Mouse (Mus musculus) megakaryocyte, adult 5-6 weeks (primary cell): ENCODE results near the gene 3110009E18Rik. TPM values are rescaled to one million over a fixed set of nuclear protein-coding genes. Genes with fewer than 3 reads are reported as not detected.

Experiments
- ATAC-seq: 2 replicates; pipeline ENCODE4 v1.8.0; 2016; ENCODE audit warnings: mild to moderate bottlenecking, inconsistent platforms; ENCODE audit not compliant: poor library complexity, severe bottlenecking
- total RNA-seq, 2 experiments: library from RNA; stranded (forward) in 1 of 2; stranded (reverse) in 1 of 2; fragments of 153-499, 151-499 nt in 1 of 2; fragments of 221-1000, 200-1000 nt in 1 of 2; gene quantifications; 2 replicates each; pipeline versions ENCODE4 v1.2.3 to v1.2.4; 2015 to 2017

The 3110009E18Rik gene
- total RNA-seq, 2 experiments from 2014 or later, result 10.8 to 11.7 TPM

DNA sequence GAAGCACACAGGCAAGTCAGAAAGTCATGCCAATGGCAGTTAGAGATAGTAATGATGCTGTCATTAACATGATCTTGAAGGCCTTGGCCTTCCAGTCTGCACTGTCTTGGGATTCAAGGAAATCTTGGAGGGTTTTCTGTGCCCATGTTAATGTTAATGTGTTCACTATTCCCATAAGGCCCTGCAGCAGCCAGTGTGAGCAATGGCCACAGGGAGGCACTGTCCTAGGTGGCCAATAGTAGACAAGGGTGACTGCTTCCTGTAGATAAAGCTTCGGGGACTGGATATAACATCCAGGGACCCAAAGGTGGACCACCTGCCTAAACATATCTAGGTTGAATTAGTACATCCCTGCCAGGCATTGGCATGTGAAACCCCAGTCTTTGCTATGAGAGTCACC is 116.1 kb downstream of the 3110009E18Rik start:
- ATAC-seq, result no peak

Other genes with a start within 250 kb of the 3110009E18Rik start
- 1.6 and 2.1 TPM in 2 replicates for gene Tmem177, start 208.0 kb upstream of the 3110009E18Rik start, total RNA-seq (2015)
- 1.3 and 1.7 TPM in 2 replicates for gene Tmem177, start 208.0 kb upstream of the 3110009E18Rik start, total RNA-seq (2017)
- gene Cfap221, start 124.0 kb upstream of the 3110009E18Rik start, total RNA-seq (2015), result not detected in 2 replicates
- not detected in 2 replicates for gene Cfap221, start 124.0 kb upstream of the 3110009E18Rik start, total RNA-seq (2017)
- not detected in 2 replicates for gene Sctr, start 114.3 kb upstream of the 3110009E18Rik start, total RNA-seq (2015)
- gene Sctr, start 114.3 kb upstream of the 3110009E18Rik start, total RNA-seq (2017), result not detected in 2 replicates
- 1.0 TPM in 1 of 2 replicates, not detected in the other for gene Tmem37, start 47.1 kb upstream of the 3110009E18Rik start, total RNA-seq (2015)
- gene Tmem37, start 47.1 kb upstream of the 3110009E18Rik start, total RNA-seq (2017), result not detected in 2 replicates
- gene Dbi, start 109 bp upstream of the 3110009E18Rik start, total RNA-seq (2015), result 379 and 411 TPM in 2 replicates
- gene Dbi, start 109 bp upstream of the 3110009E18Rik start, total RNA-seq (2017), result 330 and 438 TPM in 2 replicates
- 16.8 and 17.5 TPM in 2 replicates for gene Steap3, start 151.5 kb downstream of the 3110009E18Rik start, total RNA-seq (2015)
- gene Steap3, start 151.5 kb downstream of the 3110009E18Rik start, total RNA-seq (2017), result 4.8 and 6.9 TPM in 2 replicates
- not detected in 2 replicates for gene C1ql2, start 219.4 kb downstream of the 3110009E18Rik start, total RNA-seq (2015)
- not detected in 2 replicates for gene C1ql2, start 219.4 kb downstream of the 3110009E18Rik start, total RNA-seq (2017)